Mouse (Mus musculus) gastrocnemius, postnatal 10 days (tissue): Measurements from ENCODE around the gene 1700113H08Rik. TPM values are rescaled to one million over a fixed set of nuclear protein-coding genes. Genes with fewer than 3 reads are reported as not detected.
A peak's percentile ranks its signal among the peaks of the same experiment; 100 is the strongest.

ENCODE experiments used
- DNase-seq: peaks from one replicate; pipeline ENCODE4 v3.0.0; 2021; ENCODE audit warnings: mixed read lengths
- long read RNA-seq, 2 experiments: library from polyadenylated mRNA; stranded (forward); transcript quantifications; one replicate each; pipeline ENCODE4 v2.0.0; 2021
- total RNA-seq, 2 experiments: library from RNA; stranded (reverse); gene quantifications; 2 replicates each; pipeline ENCODE4 v1.2.3; 2021

1700113H08Rik gene
- total RNA-seq: under 1 TPM; 0.35 to 0.61 TPM
- long read RNA-seq, experiment 1, partial matches to known transcripts: 0 of 1 reads
- long read RNA-seq, experiment 1, other reads (novel, unspliced or antisense): 1 of 1 reads
- long read RNA-seq, experiment 2: 0 reads

- DNase-seq: no peak
These were observed at the start of gene 1700113H08Rik for GRCm38 (mm10) chr10:87057500-87058250. Gene 1700113H08Rik (plus strand): TSS chr10:87058045.

GRCm38 (mm10) chr10:87008215-87008499, 49.7 kb upstream of the 1700113H08Rik start:
- DNase-seq: no peak

- DNase-seq: no peak
These were observed 45.8 kb upstream of the 1700113H08Rik start for GRCm38 (mm10) chr10:87012087-87012486.

- DNase-seq: no peak
These were observed 43.4 kb upstream of the 1700113H08Rik start for GRCm38 (mm10) chr10:87014391-87014965.

GRCm38 (mm10) chr10:87015403-87015802, 42.4 kb upstream of the 1700113H08Rik start:
- no peak for DNase-seq

GRCm38 (mm10) chr10:87016151-87016692, 41.6 kb upstream of the 1700113H08Rik start:
- DNase-seq: no peak

- no peak for DNase-seq
These were observed 39.0 kb upstream of the 1700113H08Rik start for GRCm38 (mm10) chr10:87018876-87019275.

- DNase-seq: peak; percentile 50
These were observed 37.1 kb upstream of the 1700113H08Rik start for GRCm38 (mm10) chr10:87020711-87021110.

GRCm38 (mm10) chr10:87024884-87025283, 33.0 kb upstream of the 1700113H08Rik start:
- peak; percentile 87 for DNase-seq

- no peak for DNase-seq
These were observed 25.1 kb upstream of the 1700113H08Rik start for GRCm38 (mm10) chr10:87032768-87033167.

GRCm38 (mm10) chr10:87035866-87036265, 22.0 kb upstream of the 1700113H08Rik start:
- no peak for DNase-seq

- DNase-seq: no peak
These were observed 21.6 kb upstream of the 1700113H08Rik start for GRCm38 (mm10) chr10:87036271-87036703.

- no peak for DNase-seq
These were observed 20.8 kb upstream of the 1700113H08Rik start for GRCm38 (mm10) chr10:87037062-87037461.

- DNase-seq: no peak
These were observed 18.5 kb upstream of the 1700113H08Rik start for GRCm38 (mm10) chr10:87039340-87039739.

GRCm38 (mm10) chr10:87039800-87040199, 18.0 kb upstream of the 1700113H08Rik start:
- no peak for DNase-seq

- DNase-seq: no peak
These were observed 16.6 kb upstream of the 1700113H08Rik start for GRCm38 (mm10) chr10:87041265-87041664.

GRCm38 (mm10) chr10:87045273-87045672, 12.6 kb upstream of the 1700113H08Rik start:
- no peak for DNase-seq

GRCm38 (mm10) chr10:87046469-87046868, 11.4 kb upstream of the 1700113H08Rik start:
- DNase-seq: no peak

GRCm38 (mm10) chr10:87046931-87047468, 10.8 kb upstream of the 1700113H08Rik start:
- DNase-seq: no peak

- no peak for DNase-seq
These were observed 8.7 kb upstream of the 1700113H08Rik start for GRCm38 (mm10) chr10:87049179-87049578.

- DNase-seq: no peak
These were observed 6.1 kb upstream of the 1700113H08Rik start for GRCm38 (mm10) chr10:87051714-87052113.

- peak; percentile 10 for DNase-seq
These were observed 543 bp downstream of the 1700113H08Rik start for GRCm38 (mm10) chr10:87058251-87058925.

- no peak for DNase-seq
These were observed 1.1 kb downstream of the 1700113H08Rik start for GRCm38 (mm10) chr10:87058926-87059325.
